In genomic region chr3:93522611-93523010, GRCm38 (mm10) we compare ENCODE assay signal across 8 mouse cellular contexts. TPM values are rescaled to one million over a fixed set of nuclear protein-coding genes. Genes with fewer than 3 reads are reported as not detected.
DNase-seq lines count a peak whose midpoint lies in the region; ATAC-seq and TF ChIP-seq lines count a peak whose summit lies in the region.

No protein-coding gene starts in this region.

- peak overlapping the region; percentile 49 for H3K4me2 ChIP-seq in heart, embryonic 16.5 days (ENCODE audit: low read depth, low read length)

- H3K9me3 ChIP-seq in heart, embryonic 16.5 days (replicated peaks; ENCODE audit: control insufficient read depth, low read length) = no peaks in the 10 kb centered on the region

- DNase-seq in CD4-positive, CD25-positive, alpha-beta regulatory T cell, adult 2 months (ENCODE audit: low read depth, low spot score) = peak; percentile 59
- DNase-seq in adipocyte (ENCODE audit: low spot score) = peak; percentile 85
- DNase-seq in layer of hippocampus, postnatal 14 days (ENCODE audit: low spot score in 2 of 2) = peak; percentile 47 to 50
- peak; percentile 4 to 19 for DNase-seq in thymus, adult 18-20 months

- peak overlapping the region; percentile 91 for H3K27ac ChIP-seq in embryonic fibroblast, embryonic 13.5 days (ENCODE audit: insufficient read depth, low read length)
- no peak overlapping the region; the same call in 1 of the 2 replicates for H3K27ac ChIP-seq in heart, embryonic 16.5 days (ENCODE audit: low read length)

- peak overlapping the region; percentile 55 for H3K4me3 ChIP-seq in embryonic fibroblast, embryonic 13.5 days (ENCODE audit: insufficient read depth, low read length)
- H3K4me3 ChIP-seq in heart, embryonic 16.5 days (ENCODE audit: low read length) = peak overlapping the region; percentile 26

- no peak for ATAC-seq in CD4-positive, CD25-positive, alpha-beta regulatory T cell, adult 4 months
- no peak for ATAC-seq in heart, embryonic 16.5 days (replicated peaks; ENCODE audit: extremely low read depth, insufficient read depth, low FRiP score)
- ATAC-seq in megakaryocyte progenitor cell, adult 5-6 weeks (replicated peaks; ENCODE audit: poor library complexity) = peak; percentile 29

- peak; percentile 63; the same call in 1 of the 2 replicates for TF ChIP-seq CTCF in embryonic fibroblast, embryonic 13.5 days (IDR thresholded peaks at IDR 0.05; ENCODE audit: borderline replicate concordance, insufficient read depth, low read length)

- H3K36me3 ChIP-seq in heart, embryonic 16.5 days (ENCODE audit: control insufficient read depth, insufficient read depth) = peaks cover 12% of the 10 kb centered on the region

- peaks cover 12% of the 10 kb centered on the region for H3K4me1 ChIP-seq in embryonic fibroblast, embryonic 13.5 days (ENCODE audit: control insufficient read depth, insufficient read depth, low read length)
- H3K4me1 ChIP-seq in heart, embryonic 16.5 days (ENCODE audit: control insufficient read depth, insufficient read depth, low read length) = peaks cover 15% of the 10 kb centered on the region

- 33% methylated on average over 7 of the region's 7 CpGs for WGBS in heart, embryonic 16.5 days

- H3K9ac ChIP-seq in heart, embryonic 16.5 days (ENCODE audit: low read length) = no peak overlapping the region

- TF ChIP-seq POLR2A in embryonic fibroblast, embryonic 13.5 days (IDR thresholded peaks at IDR 0.05; ENCODE audit: low read depth, low read length) = peak; percentile 10; the same call in 1 of the 2 replicates

- no peaks in the 10 kb centered on the region for H3K27me3 ChIP-seq in heart, embryonic 16.5 days (ENCODE audit: control insufficient read depth, insufficient read depth, low read length)

RNA-seq across cellular contexts. Expression of gene S100a11, which starts 2.3 kb away (rescaled TPM):
- 100 to 1,000 TPM; 613 to 644 TPM for polyA plus RNA-seq in CD4-positive, CD25-positive, alpha-beta regulatory T cell, adult 4 months (2017; shearing (Covaris generic))
- polyA plus RNA-seq in embryonic fibroblast, embryonic 13.5 days (2011; ENCODE audit: insufficient read length, low read depth, missing spikeins) = 1,573 and 1,846 TPM in 2 replicates
- 709 and 778 TPM in 2 replicates for polyA plus RNA-seq in heart, embryonic 16.5 days (2015; fragmentation: Nextera tagmentation; extraction: Ambion mirVana)
- 10 to 100 TPM; 11.8 to 17.4 TPM for total RNA-seq in layer of hippocampus, postnatal 14 days (2021)
- 1,747 and 1,792 TPM in 2 replicates for total RNA-seq in megakaryocyte progenitor cell, adult 5-6 weeks (2015)
- 99.3 and 111 TPM in 2 replicates for total RNA-seq in megakaryocyte progenitor cell, adult 5-6 weeks (2017)

RNA-seq across cellular contexts. Expression of gene S100a10, which starts 32.3 kb away (rescaled TPM):
- 100 to 1,000 TPM; 693 to 848 TPM for polyA plus RNA-seq in CD4-positive, CD25-positive, alpha-beta regulatory T cell, adult 4 months (2017; shearing (Covaris generic))
- polyA plus RNA-seq in embryonic fibroblast, embryonic 13.5 days (2011; ENCODE audit: insufficient read length, low read depth, missing spikeins) = 373 and 491 TPM in 2 replicates
- 222 and 243 TPM in 2 replicates for polyA plus RNA-seq in heart, embryonic 16.5 days (2015; fragmentation: Nextera tagmentation; extraction: Ambion mirVana)
- 10 to 100 TPM; 31.1 to 34.9 TPM for total RNA-seq in layer of hippocampus, postnatal 14 days (2021)
- 146 and 155 TPM in 2 replicates for total RNA-seq in megakaryocyte progenitor cell, adult 5-6 weeks (2015)
- total RNA-seq in megakaryocyte progenitor cell, adult 5-6 weeks (2017) = 217 and 260 TPM in 2 replicates

RNA-seq across cellular contexts. Expression of gene Tchhl1, which starts 54.1 kb away (rescaled TPM):
- polyA plus RNA-seq in CD4-positive, CD25-positive, alpha-beta regulatory T cell, adult 4 months (2017; shearing (Covaris generic)) = not detected
- polyA plus RNA-seq in embryonic fibroblast, embryonic 13.5 days (2011; ENCODE audit: insufficient read length, low read depth, missing spikeins) = not detected in 2 replicates
- polyA plus RNA-seq in heart, embryonic 16.5 days (2015; fragmentation: Nextera tagmentation; extraction: Ambion mirVana) = not detected in 2 replicates
- not detected for total RNA-seq in layer of hippocampus, postnatal 14 days (2021)
- total RNA-seq in megakaryocyte progenitor cell, adult 5-6 weeks (2015) = not detected in 2 replicates
- total RNA-seq in megakaryocyte progenitor cell, adult 5-6 weeks (2017) = not detected in 2 replicates

Comparison
In these comparisons a context has a peak if more than half of its experiments do, and no peak if none do; other contexts are left out.
1. DNase-seq: peak in every context shown above with its lines; median percentile 85 in adipocyte; 59 in CD4-positive, CD25-positive, alpha-beta regulatory T cell, adult 2 months; 48 in layer of hippocampus, postnatal 14 days; 12 in thymus, adult 18-20 months.